Mouse (Mus musculus) CD4-positive, CD25-positive, alpha-beta regulatory T cell, adult 2 months (primary cell): Measurements from ENCODE around the gene Wwp2.

Experiments used
- DNase-seq: peaks from one replicate; pipeline ENCODE4 v3.0.0-alpha.2; 2012; ENCODE audit warnings: low read depth, low spot score

The Wwp2 gene

DNA sequence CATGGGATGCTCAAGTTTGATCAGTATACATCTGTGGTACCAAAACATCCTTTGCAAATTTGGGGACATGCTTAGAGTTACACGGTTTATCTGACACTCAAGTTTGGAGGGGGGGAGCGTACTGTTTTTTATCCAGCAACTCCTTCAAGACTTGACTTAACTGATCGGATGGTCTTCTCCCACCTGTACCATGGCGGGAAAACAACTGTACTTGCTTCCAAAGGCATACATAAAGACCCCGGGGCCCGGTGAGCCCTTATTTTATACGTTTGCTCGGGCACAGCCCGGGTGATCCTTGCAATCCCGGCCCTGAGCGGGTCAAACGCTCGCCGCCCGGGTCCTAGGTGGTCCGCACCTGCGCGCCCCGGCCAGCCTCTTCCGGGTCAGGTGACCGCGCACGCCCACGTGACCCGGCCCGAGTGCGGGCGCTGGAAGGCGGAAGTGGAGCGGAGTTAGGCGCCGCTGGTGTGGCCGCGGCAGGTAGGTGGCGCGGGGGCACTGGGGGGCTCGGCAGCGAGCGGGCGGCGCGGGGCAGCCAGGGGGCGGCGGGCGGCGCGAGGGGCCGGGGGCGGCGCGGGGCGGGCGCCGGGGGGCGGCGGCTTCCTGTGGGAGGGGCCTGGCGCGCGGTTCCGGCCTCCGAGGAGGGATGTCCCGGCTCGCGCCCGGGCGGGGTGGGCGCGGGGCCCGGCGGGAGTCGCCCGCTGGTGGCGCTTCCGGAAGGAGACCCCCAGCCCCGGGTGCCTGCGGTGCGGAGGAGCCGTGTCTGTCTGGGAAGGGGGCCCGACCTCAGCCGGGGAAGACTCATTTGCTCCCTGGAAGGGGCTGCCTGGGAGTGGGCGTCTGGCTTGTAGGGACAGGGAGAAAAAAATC is at the start of gene Wwp2:
Wwp2 (plus strand) TSS at position 404 of the 870 bp plus-strand sequence.
- peak; percentile 88 for DNase-seq

DNA sequence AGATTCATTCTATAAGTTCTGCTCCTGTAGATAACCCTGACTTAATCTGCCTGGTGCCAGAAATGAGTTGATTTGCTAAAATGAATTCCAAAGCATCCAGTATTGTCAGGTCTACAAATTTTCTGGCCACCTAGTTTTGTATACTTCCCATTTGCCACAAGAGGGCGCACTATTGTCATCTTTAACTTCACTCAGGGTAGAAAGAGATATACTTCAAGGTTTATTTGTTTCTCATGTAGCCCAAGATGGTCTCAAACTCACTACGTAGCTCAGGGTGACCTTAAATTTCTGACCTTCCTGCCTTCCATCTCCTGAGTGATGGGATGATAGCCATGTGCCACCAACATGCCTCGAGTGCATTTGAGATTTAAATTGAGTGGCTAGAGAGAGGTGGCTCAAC is 49.5 kb upstream of the Wwp2 start:
- DNase-seq = peak; percentile 70

DNA sequence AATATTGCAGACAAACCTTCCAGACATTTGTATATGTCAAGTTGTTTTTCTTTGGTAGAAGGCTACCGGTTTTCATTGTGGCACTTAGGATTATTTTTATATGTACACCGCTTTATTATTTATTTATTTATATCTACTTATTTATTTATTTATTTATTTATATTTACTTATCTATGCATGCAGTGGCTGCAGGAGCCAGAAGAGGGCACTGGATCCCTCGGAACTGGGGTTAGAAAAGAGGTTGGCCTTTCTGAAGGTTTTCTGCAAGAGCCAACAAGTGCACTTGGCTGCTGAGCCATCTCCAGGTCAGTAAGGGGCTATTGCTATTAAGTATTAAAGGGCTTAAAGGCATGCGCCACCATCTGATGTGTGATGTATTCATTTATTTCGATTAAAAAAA is 48.3 kb upstream of the Wwp2 start:
- DNase-seq = peak; percentile 49

GRCm38 (mm10) chr8:107389557-107389956 is 46.6 kb upstream of the Wwp2 start:
- no peak for DNase-seq

- DNase-seq = no peak
These were observed 45.6 kb upstream of the Wwp2 start for GRCm38 (mm10) chr8:107390476-107391135.

DNA sequence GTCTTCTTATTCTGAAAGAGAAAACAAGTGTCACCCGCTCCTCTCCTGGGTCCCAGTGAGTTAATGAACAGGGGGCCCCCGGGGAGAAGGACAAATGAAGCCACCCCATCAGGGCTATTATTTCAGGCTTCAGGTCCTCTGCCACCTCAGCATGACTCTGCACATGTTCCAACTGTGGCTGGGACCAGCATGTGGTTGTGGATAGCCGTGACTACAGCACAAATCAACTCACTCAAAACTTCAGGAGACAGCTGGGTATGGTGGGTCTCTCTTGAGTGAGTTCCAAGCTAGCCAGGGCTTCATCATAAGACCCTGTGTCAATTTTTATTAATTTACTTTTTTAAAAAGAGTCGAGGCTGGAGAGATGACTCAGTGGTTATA is 45.0 kb upstream of the Wwp2 start:
- no peak for DNase-seq

DNA sequence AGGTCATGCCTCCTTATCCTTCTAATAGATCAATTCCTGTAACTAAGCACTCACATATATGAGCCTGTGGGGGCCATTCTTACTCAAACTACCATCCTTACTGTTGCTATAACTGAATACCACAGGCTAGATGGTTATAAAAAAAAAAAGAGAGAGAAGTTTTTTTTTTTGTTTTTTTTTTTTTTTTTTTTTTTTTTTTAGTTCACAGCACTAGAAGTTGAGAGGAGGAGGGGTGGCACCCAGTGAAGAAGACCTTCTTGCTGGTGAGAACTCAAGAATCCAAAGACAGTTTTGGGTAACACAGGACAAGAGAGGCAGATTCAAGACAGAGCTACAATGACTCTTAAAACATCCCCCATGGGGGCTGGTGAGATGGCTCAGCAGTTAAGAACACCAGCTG is 40.8 kb upstream of the Wwp2 start:
- DNase-seq = no peak

- DNase-seq = no peak
These were observed 40.0 kb upstream of the Wwp2 start for GRCm38 (mm10) chr8:107396106-107396670.

DNA sequence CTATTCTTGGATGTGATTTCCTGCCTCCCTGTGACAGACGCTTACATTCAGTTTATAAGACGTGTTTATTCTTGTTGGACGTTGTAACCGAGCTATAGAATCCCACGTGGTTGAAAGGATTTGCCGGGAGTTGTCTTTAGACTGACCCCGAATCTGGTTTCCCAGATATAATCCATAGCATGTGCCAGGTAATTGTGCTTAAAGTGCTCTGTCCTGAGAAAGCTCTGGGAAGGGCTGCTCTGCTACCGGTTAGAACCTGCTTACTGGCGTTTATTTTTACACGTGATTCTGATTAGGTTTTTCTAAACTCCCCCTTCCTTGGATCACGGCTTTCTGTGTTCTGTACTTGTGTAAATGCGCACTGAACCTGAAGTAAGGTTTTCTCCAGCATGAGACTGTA is 38.5 kb upstream of the Wwp2 start:
- DNase-seq = no peak

- no peak for DNase-seq
These were observed 36.7 kb upstream of the Wwp2 start for GRCm38 (mm10) chr8:107399495-107399894.

DNA sequence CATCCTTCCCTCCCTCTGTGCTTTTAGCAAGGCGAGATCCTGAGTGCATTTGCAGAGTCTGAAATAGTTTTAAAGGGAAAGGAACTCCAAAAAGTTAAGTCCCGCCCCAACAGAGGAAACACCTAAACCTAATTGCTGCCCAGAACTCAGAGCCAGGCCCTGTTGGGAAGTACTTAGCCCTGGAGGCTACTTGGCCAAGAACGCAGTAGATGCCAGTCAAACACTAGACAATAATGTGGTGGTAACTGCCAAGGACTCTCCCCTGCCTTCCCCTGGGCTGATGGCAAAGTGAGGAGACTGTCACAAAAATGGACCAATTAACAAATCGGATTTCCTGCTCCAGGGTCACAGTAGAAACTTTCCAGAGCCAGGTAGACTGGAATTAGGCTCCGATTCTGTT is 34.3 kb upstream of the Wwp2 start:
- DNase-seq = no peak

DNA sequence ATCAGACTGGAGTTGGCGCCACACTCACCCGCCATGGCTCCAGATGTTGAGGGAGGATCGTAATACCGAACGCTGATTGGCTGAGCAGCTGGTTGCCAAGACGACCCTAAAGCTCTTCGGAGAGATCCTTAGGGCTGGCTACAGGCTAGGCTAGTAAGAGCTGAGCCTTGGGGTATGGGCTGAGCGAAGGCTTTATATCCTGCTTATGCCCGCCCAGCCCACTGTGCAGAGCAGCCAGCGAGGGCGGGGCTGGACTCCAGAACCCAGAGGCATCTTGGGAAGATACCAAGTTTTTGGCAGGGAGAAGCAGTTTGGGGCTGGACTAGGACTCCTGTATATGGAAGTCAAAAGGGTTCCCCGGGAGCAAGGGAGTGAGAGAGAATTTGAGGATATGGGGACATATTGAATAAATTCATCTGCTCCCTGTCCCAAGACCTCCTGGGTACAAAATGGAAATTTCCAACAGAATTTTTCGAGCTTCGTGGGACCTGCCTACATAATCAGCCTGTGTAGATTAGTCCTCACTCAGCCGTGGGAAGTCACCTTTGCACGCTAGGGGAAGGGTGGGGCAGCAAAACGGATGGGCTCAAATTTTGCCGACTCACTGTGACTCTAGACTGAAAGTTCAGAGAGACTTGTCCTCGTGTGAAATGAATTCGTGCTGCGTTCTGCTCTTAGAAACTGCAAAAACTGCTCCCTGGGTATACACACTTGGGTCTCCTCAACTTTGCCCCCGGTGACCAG is 33.0 kb upstream of the Wwp2 start, which contains the start of gene Nqo1:
Nqo1 (minus strand) TSS at position 169 of the 744 bp plus-strand sequence.
- peak; percentile 47 for DNase-seq

DNA sequence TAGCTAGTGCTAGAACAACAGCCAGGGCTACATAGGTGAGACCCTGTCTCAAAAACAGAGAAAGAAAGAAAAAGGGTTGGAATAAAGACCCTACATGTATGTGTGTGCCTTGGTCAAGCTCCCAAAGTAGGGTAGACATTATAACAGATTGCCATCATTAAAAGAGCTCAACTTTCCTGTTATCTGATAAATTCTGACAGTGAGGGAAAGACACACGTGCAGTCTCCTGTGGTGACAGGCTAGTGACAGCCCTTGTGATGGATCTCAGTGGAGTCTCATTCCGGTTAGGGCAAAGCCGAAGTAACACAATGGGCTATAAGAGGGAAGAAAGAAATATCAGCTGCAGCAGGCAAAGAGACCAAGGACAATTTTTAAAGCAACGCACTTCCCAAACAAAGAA is 32.1 kb upstream of the Wwp2 start:
- no peak for DNase-seq

GRCm38 (mm10) chr8:107405935-107406334 is 30.2 kb upstream of the Wwp2 start:
- no peak for DNase-seq

DNA sequence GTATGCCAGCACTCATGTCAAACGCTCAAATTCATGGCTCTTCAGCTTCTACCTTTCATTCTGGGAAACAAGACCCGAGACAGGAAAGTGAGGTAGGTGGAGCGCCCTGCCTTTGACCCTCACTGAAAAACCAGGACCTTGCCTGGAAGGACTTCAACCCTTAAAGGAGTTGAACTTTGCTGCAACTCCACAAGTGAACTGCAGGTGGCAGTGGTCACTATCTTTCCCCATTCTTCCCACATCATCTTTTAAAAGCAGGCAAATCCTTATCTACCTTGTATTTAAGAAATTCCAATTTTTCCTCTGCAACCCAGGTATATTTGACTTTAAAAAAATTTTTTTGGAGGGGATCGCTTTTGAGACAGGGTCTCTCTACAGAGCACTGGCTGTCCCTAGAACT is 24.8 kb upstream of the Wwp2 start:
- peak; percentile 59 for DNase-seq

DNA sequence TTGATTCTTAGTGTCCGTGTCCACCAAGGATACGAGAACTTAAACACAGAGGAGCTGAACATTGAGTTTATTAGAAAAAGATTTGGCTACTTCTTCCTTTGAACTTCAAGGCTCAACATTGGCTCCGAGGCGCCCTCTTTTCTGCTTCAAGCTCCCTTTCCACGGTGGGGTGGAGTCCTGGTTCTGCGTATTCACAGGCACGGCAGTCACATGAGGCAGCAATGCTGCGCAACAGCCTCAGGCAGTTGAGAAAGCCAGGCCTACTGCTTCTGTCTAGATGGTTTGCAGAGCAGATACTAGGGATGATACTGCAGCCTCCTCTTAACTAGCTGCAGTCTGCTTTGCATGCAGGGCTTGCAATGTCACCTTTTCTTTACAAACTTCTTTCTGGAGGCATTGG is 23.6 kb upstream of the Wwp2 start:
- no peak for DNase-seq

GRCm38 (mm10) chr8:107413881-107414280 is 22.3 kb upstream of the Wwp2 start:
- no peak for DNase-seq

- no peak for DNase-seq
These were observed 19.2 kb upstream of the Wwp2 start for GRCm38 (mm10) chr8:107417001-107417400.

DNA sequence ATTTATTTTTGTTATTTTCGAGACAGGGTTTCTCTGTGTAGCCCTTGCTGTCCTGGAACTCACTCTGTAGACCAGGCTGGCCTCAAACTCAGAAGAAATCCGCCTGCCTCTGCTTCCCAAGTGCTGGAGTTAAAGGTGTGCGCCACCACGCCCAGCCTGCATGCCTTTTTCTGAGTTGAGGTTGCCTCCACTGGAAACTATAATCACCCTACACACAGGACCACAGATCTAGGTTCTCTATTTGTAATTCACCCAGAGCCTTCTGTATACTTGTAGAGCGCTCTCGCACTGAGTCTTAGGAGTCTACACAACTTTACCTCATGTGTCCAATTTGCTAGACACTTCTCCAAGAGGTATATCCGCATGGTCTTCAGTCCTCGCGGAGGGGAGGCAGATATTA is 12.0 kb upstream of the Wwp2 start:
- DNase-seq = no peak

- peak; percentile 99 for DNase-seq
These were observed 11.5 kb upstream of the Wwp2 start, which contains the start of gene Nob1 for GRCm38 (mm10) chr8:107424597-107425229. Gene Nob1, minus strand, starts transcription at chr8:107425051.

DNA sequence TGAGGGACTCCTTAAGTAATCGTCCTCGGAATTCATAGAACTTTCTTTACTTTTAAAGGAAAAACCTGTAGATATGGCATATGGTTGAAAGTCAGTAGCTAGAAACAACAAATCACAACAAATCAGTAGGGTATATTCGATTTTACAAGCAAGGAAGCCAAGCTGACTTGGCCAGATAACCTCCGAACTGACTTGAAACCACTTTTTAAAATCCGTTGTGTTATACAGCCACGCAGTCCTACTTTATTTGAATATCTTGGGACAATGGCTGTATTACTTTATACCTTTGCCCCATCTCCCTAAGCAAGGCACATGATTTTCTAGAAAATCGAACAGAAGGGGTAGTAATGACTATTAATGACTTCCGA is 11.0 kb upstream of the Wwp2 start:
- no peak for DNase-seq

DNA sequence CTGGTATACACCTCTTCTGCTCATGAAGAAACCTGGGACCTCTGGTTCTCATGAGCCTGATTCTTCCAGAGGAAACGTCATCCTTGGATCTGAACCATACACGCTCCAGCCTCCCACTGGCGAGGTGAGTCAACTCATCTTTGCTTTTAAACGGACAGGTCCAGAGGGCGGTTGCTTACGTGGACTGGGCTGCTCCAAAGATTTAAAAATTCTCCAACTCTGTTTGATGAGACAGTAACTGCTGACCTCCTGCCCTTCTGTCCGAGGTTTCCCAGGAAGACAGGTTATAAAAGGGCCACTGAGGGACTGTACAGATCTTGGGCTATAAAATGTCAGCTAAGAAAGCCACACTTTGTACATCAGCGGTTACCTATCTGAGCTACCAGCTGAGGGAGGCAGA is 5.3 kb upstream of the Wwp2 start:
- DNase-seq = no peak
